Mouse (Mus musculus) spleen, adult 2 months (tissue): ENCODE measurements around the gene Ston2.

Source experiments
- CTCF ChIP-seq: fragments of 200-500 bp; IDR thresholded peaks from 2 replicates; pipeline ENCODE4 v1.5.1; 2011; ENCODE audit warnings: mild to moderate bottlenecking, inconsistent platforms; ENCODE audit not compliant: insufficient read depth, insufficient read length, insufficient replicate concordance; ENCODE audit errors: extremely low read depth
- POLR2A ChIP-seq: fragments of 200-500 bp; IDR thresholded peaks from 2 replicates; pipeline ENCODE4 v1.6.1; 2011; ENCODE audit warnings: low read depth, low read length, inconsistent platforms

DNA sequence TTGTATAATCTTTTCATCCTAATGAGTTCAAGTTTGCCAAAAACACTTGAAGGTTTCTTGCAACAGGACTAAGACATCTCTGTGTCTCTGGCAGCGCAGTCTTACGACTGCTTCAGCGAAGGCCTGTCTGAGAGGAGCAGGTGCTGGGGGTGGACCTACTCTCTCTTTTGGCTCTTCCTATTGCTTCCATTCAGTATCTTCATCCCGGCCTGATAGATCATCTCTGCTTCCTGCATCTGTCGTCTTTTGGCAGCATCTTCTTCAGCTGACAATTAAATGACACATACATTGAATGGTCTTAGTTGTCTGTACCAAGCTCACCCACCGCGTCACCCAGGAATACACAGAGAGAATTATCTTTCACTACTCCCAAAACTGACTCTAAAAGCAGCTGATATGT is 43.2 kb upstream of the Ston2 start:
- TF ChIP-seq POLR2A (no peak), CTCF (no peak)
